7 mouse cellular contexts compared by ENCODE assay signal in genomic region chr19:59169143-59169935, GRCm38 (mm10). TPM values are rescaled to one million over a fixed set of nuclear protein-coding genes. Genes with fewer than 3 reads are reported as not detected.
DNase-seq lines count a peak whose midpoint lies in the region; ATAC-seq and TF ChIP-seq lines count a peak whose summit lies in the region.

No protein-coding gene starts in this region.

- H3K4me3 ChIP-seq in forebrain, embryonic 14.5 days (ENCODE audit: low read depth, low read length), result peak overlapping the region; percentile 37
- peak overlapping the region; percentile 26 for H3K4me3 ChIP-seq in limb, embryonic 14.5 days (replicated peaks; ENCODE audit: low read length)
- H3K4me3 ChIP-seq in stomach, embryonic 16.5 days (replicated peaks; ENCODE audit: low read length), result peak overlapping the region; percentile 31

- peak overlapping the region; percentile 89 for H3K27ac ChIP-seq in forebrain, embryonic 14.5 days (ENCODE audit: low read depth, low read length)
- no peak overlapping the region for H3K27ac ChIP-seq in limb, embryonic 14.5 days (replicated peaks; ENCODE audit: low read depth, low read length)
- no peak overlapping the region for H3K27ac ChIP-seq in stomach, embryonic 16.5 days (ENCODE audit: low read length)

- H3K4me2 ChIP-seq in forebrain, embryonic 14.5 days (ENCODE audit: low read length), result peak overlapping the region; percentile 65
- H3K4me2 ChIP-seq in limb, embryonic 14.5 days (replicated peaks; ENCODE audit: low read depth, low read length, severe bottlenecking), result peak overlapping the region; percentile 33
- H3K4me2 ChIP-seq in stomach, embryonic 16.5 days (ENCODE audit: low read depth, low read length), result peak overlapping the region; percentile 45

- H3K4me1 ChIP-seq in forebrain, embryonic 14.5 days (ENCODE audit: control insufficient read depth, insufficient read depth, low read length), result peaks cover 14% of the 10 kb centered on the region; the same call in 1 of the 2 replicates
- peaks cover 15% of the 10 kb centered on the region for H3K4me1 ChIP-seq in limb, embryonic 14.5 days (ENCODE audit: control insufficient read depth, insufficient read depth, low read length)
- H3K4me1 ChIP-seq in stomach, embryonic 16.5 days (ENCODE audit: control insufficient read depth, insufficient read depth, low read length), result peaks cover 18% of the 10 kb centered on the region; the same call in 1 of the 2 replicates

- WGBS in forebrain, embryonic 14.5 days, result 0% methylated on average over 65 of the region's 65 CpGs
- WGBS in limb, embryonic 14.5 days, result 1% methylated on average over 49 of the region's 65 CpGs
- under 1% methylated on average over 65 of the region's 65 CpGs for WGBS in stomach, embryonic 16.5 days

- H3K27me3 ChIP-seq in forebrain, embryonic 14.5 days (replicated peaks; ENCODE audit: control insufficient read depth, insufficient read depth, low read length), result peaks cover 44% of the 10 kb centered on the region
- H3K27me3 ChIP-seq in limb, embryonic 14.5 days (ENCODE audit: control insufficient read depth, insufficient read depth, low read length), result peaks cover 96% of the 10 kb centered on the region
- H3K27me3 ChIP-seq in stomach, embryonic 16.5 days (ENCODE audit: control insufficient read depth, insufficient read depth, low read length), result peaks cover 93% of the 10 kb centered on the region

- ATAC-seq in forebrain, embryonic 14.5 days, result no peak
- ATAC-seq in limb, embryonic 14.5 days (ENCODE audit: low FRiP score, low read depth), result no peak
- ATAC-seq in stomach, embryonic 16.5 days (ENCODE audit: insufficient read depth, low FRiP score), result peak; percentile 48; the same call in 1 of the 2 replicates
- ATAC-seq in inflammation-experienced regulatory T-cells, adult 6 months, result no peak

- DNase-seq in right cerebral cortex, postnatal 4 days, result peak; percentile 27
- DNase-seq in right cerebral cortex, postnatal 10 days (ENCODE audit: low spot score in 2 of 2), result no peak
- peak; percentile 34 for DNase-seq in forebrain, embryonic 14.5 days (ENCODE audit: low spot score)
- no peak for DNase-seq in limb, embryonic 14.5 days (ENCODE audit: low spot score)
- no peak for DNase-seq in cerebellum, adult 9-10 months

- H3K9ac ChIP-seq in forebrain, embryonic 14.5 days (ENCODE audit: low read length), result peak overlapping the region; percentile 83
- H3K9ac ChIP-seq in limb, embryonic 14.5 days (ENCODE audit: low read depth, low read length, severe bottlenecking), result no peak overlapping the region
- H3K9ac ChIP-seq in stomach, embryonic 16.5 days (ENCODE audit: low read length), result no peak overlapping the region; the same call in 1 of the 2 replicates

- TF ChIP-seq POLR2A in limb, embryonic 14.5 days (IDR thresholded peaks at IDR 0.05; ENCODE audit: borderline replicate concordance, extremely low read depth, insufficient read depth, insufficient read length), result no peak

- no peaks in the 10 kb centered on the region for H3K36me3 ChIP-seq in forebrain, embryonic 14.5 days (ENCODE audit: control insufficient read depth, insufficient read depth, low read length)
- no peaks in the 10 kb centered on the region for H3K36me3 ChIP-seq in limb, embryonic 14.5 days (ENCODE audit: control insufficient read depth, insufficient read depth, low read length)
- no peaks in the 10 kb centered on the region for H3K36me3 ChIP-seq in stomach, embryonic 16.5 days (ENCODE audit: control insufficient read depth, insufficient read depth, low read length)

- H3K9me3 ChIP-seq in forebrain, embryonic 14.5 days (replicated peaks; ENCODE audit: control insufficient read depth, low read length), result no peaks in the 10 kb centered on the region
- H3K9me3 ChIP-seq in limb, embryonic 14.5 days (ENCODE audit: control insufficient read depth, low read length), result no peaks in the 10 kb centered on the region
- H3K9me3 ChIP-seq in stomach, embryonic 16.5 days (replicated peaks; ENCODE audit: control insufficient read depth, low read length), result no peaks in the 10 kb centered on the region

RNA-seq across cellular contexts. Expression of gene Vax1, which starts 0.5 kb away (rescaled TPM):
- 1.3 and 1.7 TPM in 2 replicates for polyA plus RNA-seq in forebrain, embryonic 14.5 days (2014; fragmentation: Nextera tagmentation; extraction: Ambion mirVana)
- 0.11 and 0.32 TPM in 2 replicates for polyA plus RNA-seq in limb, embryonic 14.5 days (2012; rRNA removed)
- 0.18 TPM in 1 of 2 replicates, not detected in the other for polyA plus RNA-seq in limb, embryonic 14.5 days (2014; fragmentation: Nextera tagmentation; extraction: Ambion mirVana)
- polyA plus RNA-seq in stomach, embryonic 16.5 days (2015; fragmentation: Nextera tagmentation; extraction: Ambion mirVana), result not detected in 2 replicates
- not detected for polyA plus RNA-seq in inflammation-experienced regulatory T-cells, adult 6 months (2017; shearing (Covaris generic))

RNA-seq across cellular contexts. Expression of gene Kcnk18, which starts 49.7 kb away (rescaled TPM):
- polyA plus RNA-seq in forebrain, embryonic 14.5 days (2014; fragmentation: Nextera tagmentation; extraction: Ambion mirVana), result not detected in 2 replicates
- not detected in 2 replicates for polyA plus RNA-seq in limb, embryonic 14.5 days (2012; rRNA removed)
- not detected in 2 replicates for polyA plus RNA-seq in limb, embryonic 14.5 days (2014; fragmentation: Nextera tagmentation; extraction: Ambion mirVana)
- polyA plus RNA-seq in stomach, embryonic 16.5 days (2015; fragmentation: Nextera tagmentation; extraction: Ambion mirVana), result not detected in 2 replicates
- not detected for polyA plus RNA-seq in inflammation-experienced regulatory T-cells, adult 6 months (2017; shearing (Covaris generic))

Comparison
In these comparisons a context has a peak if more than half of its experiments do, and no peak if none do; other contexts are left out.
1. DNase-seq: peak in right cerebral cortex, postnatal 4 days (single experiment) and forebrain, embryonic 14.5 days (single experiment); none in right cerebral cortex, postnatal 10 days (0 of 2), limb, embryonic 14.5 days (single experiment) and cerebellum, adult 9-10 months (single experiment).
2. Peak in every context shown above with its lines, with median percentiles within 50 percentile points of each other: H3K4me2 ChIP-seq and H3K4me3 ChIP-seq.